Mouse (Mus musculus): ENCODE results near the gene Chst3. TPM values are rescaled to one million over a fixed set of nuclear protein-coding genes. Genes with fewer than 3 reads are reported as not detected.
"Not testable (repeated sequence)": the region's sequence is repeated elsewhere in the genome, so short reads cannot be mapped to it uniquely, and the experiment has no call there.

Chst3 gene
- polyA plus RNA-seq, 1 experiment from 2014 or later, result 1.7 TPM

DNA sequence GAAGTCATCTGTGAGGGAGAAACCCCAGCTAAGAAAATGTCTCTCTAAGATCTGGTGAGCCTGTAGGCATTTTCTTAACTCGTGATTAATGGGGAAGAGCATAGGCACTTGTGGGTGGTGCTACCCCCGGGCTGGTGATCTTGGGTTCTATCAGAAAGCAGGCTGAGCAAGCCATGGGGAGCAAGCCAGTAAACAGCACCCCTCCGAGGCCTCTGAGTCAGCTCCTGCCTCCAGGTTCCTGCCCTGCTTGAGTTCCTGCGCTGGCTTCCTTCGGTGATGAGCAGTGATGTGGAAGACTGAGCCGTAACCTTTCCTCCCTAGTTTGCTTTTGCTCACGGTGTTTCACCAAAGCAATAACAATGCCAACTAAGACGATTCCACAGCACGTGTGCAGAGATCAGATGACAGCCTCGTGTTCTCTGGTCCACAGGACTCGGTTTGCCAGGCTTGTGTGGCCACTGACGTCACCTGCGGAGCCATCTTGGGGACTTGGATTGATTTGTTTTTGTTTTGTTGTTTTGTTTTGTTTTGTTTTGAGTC is 31.4 kb upstream of the Chst3 start:
- WGBS, result 84% methylated on average over 13 of the region's 13 CpGs
- Histone ChIP-seq H3K4me1 (replicated peaks) (no peaks in the 10 kb centered on the region), H3K4me3 (replicated peaks) (no peak overlapping the region), H3K36me3 (no peaks in the 10 kb centered on the region), H3K27me3 (no peaks in the 10 kb centered on the region), H3K4me2 (replicated peaks) (no peak overlapping the region), H3K9ac (replicated peaks) (no peak overlapping the region), H3K9me3 (no peaks in the 10 kb centered on the region), H3K27ac (no peak overlapping the region)
- no peak for ATAC-seq

DNA sequence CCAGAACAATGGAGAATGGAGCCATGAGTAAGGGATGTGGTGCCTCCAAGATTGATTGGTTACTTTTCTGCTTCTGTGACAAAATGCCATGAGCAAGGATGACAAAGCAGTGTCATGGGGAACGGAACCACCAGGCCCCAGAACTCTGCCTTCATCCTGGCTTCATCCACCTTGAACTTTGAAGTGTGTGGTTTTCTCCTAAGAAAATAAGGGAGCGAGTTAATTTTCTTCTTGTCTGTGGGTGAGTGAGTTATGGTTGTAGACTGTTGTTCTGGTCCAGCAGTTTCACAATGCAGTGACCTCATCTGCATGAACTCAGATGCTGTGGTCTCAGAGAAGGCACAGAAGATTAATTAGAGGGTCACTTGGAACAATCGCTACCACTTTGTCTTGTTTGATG is 29.3 kb upstream of the Chst3 start:
- H3K9ac ChIP-seq (replicated peaks); H3K36me3 ChIP-seq; H3K9me3 ChIP-seq; ATAC-seq; H3K27ac ChIP-seq; H3K4me2 ChIP-seq (replicated peaks); H3K27me3 ChIP-seq; H3K4me3 ChIP-seq (replicated peaks); H3K4me1 ChIP-seq (replicated peaks): not testable (repeated sequence)
- 91% methylated on average over 3 of the region's 3 CpGs for WGBS

DNA sequence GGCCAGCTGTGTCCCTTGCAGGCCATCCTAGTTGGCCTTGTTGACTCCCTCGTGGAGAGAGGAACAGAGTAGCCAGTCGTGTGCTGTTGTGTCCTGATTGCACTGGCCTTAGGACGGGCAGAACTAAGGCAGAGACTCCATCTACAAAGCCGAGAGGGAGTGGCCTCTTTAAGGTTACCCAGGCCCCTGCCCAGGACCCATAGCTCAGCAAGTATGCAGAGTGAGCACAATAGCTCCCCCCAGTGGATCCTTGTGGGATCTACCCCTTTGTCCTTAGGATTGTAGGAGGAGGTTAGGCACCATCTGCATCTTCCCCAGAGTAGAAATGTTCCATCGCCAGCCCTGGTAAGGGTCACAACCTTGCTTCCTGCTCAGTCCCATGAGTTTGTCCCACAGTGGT is 27.5 kb upstream of the Chst3 start:
- Histone ChIP-seq H3K36me3 (no peaks in the 10 kb centered on the region), H3K9me3 (no peaks in the 10 kb centered on the region; the same call in 1 of the 2 replicates), H3K27ac (no peak overlapping the region), H3K4me3 (replicated peaks) (no peak overlapping the region), H3K4me1 (replicated peaks) (no peaks in the 10 kb centered on the region), H3K9ac (replicated peaks) (no peak overlapping the region), H3K27me3 (no peaks in the 10 kb centered on the region), H3K4me2 (replicated peaks) (no peak overlapping the region)
- 26% methylated on average over 5 of the region's 5 CpGs for WGBS
- ATAC-seq, result peak; percentile 46; the same call in 1 of the 2 replicates

GRCm38 (mm10) chr10:60245635-60246034 is 26.6 kb upstream of the Chst3 start:
- WGBS, result 81% methylated on average over 7 of the region's 7 CpGs
- H3K4me3 ChIP-seq (replicated peaks), result no peak overlapping the region
- H3K27ac ChIP-seq, result no peak overlapping the region
- no peak overlapping the region for H3K4me2 ChIP-seq (replicated peaks)
- H3K4me1 ChIP-seq (replicated peaks), result no peaks in the 10 kb centered on the region
- H3K9ac ChIP-seq (replicated peaks), result no peak overlapping the region
- no peaks in the 10 kb centered on the region for H3K36me3 ChIP-seq
- no peak for ATAC-seq
- H3K27me3 ChIP-seq, result no peaks in the 10 kb centered on the region
- H3K9me3 ChIP-seq, result no peaks in the 10 kb centered on the region; the same call in 1 of the 2 replicates

- Histone ChIP-seq H3K9me3 (no peaks in the 10 kb centered on the region; the same call in 1 of the 2 replicates), H3K4me3 (replicated peaks) (no peak overlapping the region), H3K27ac (no peak overlapping the region), H3K4me1 (replicated peaks) (no peaks in the 10 kb centered on the region), H3K9ac (replicated peaks) (no peak overlapping the region), H3K27me3 (no peaks in the 10 kb centered on the region), H3K36me3 (no peaks in the 10 kb centered on the region), H3K4me2 (replicated peaks) (no peak overlapping the region)
- WGBS, result 5% methylated on average over 8 of the region's 8 CpGs
- peak; percentile 87 for ATAC-seq
Measured at GRCm38 (mm10) chr10:60245041-60245440, 26.0 kb upstream of the Chst3 start.

DNA sequence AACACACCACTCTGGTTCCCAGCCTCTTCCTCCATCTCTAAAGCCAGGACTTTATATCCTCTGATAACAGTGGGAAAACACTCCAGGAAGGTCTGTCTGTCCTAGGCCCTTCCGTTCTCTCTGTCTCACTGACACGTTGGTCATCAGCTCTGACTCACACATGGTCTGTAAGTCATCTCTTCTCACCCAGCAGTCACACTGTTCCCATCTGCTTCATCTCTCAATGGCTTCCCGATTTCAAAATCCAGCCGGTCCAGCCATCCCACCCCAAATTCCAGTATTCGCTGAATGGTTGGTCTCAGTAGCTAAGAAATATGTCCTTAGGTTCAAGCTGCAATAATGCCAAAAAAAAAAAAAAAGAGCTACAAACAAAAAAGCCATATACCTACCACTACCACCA is 24.9 kb upstream of the Chst3 start:
- H3K9me3 ChIP-seq, result no peaks in the 10 kb centered on the region; the same call in 1 of the 2 replicates

GRCm38 (mm10) chr10:60240416-60240815 is 21.4 kb upstream of the Chst3 start:
- no peaks in the 10 kb centered on the region; the same call in 1 of the 2 replicates for H3K9me3 ChIP-seq
- no peak overlapping the region for H3K9ac ChIP-seq (replicated peaks)
- no peaks in the 10 kb centered on the region for H3K4me1 ChIP-seq (replicated peaks)
- H3K4me2 ChIP-seq (replicated peaks), result no peak overlapping the region
- no peak for ATAC-seq
- H3K27ac ChIP-seq, result no peak overlapping the region
- H3K4me3 ChIP-seq (replicated peaks), result no peak overlapping the region
- no peaks in the 10 kb centered on the region for H3K27me3 ChIP-seq
- H3K36me3 ChIP-seq, result no peaks in the 10 kb centered on the region
- WGBS, result 92% methylated on average over 6 of the region's 6 CpGs

More for the DNA sequence above, 24.9 kb upstream of the Chst3 start:
- Histone ChIP-seq H3K4me1 (replicated peaks) (no peaks in the 10 kb centered on the region), H3K4me3 (replicated peaks) (no peak overlapping the region), H3K4me2 (replicated peaks) (no peak overlapping the region), H3K27ac (no peak overlapping the region), H3K27me3 (no peaks in the 10 kb centered on the region), H3K36me3 (no peaks in the 10 kb centered on the region), H3K9ac (replicated peaks) (no peak overlapping the region)
- WGBS, result 94% methylated on average over 5 of the region's 5 CpGs
- no peak for ATAC-seq

- Histone ChIP-seq H3K4me2 (replicated peaks) (no peak overlapping the region), H3K4me3 (replicated peaks) (no peak overlapping the region), H3K36me3 (no peaks in the 10 kb centered on the region), H3K27ac (no peak overlapping the region), H3K27me3 (no peaks in the 10 kb centered on the region), H3K4me1 (replicated peaks) (no peaks in the 10 kb centered on the region), H3K9me3 (no peaks in the 10 kb centered on the region; the same call in 1 of the 2 replicates), H3K9ac (replicated peaks) (no peak overlapping the region)
- WGBS, result 62% methylated on average over 10 of the region's 10 CpGs
- no peak for ATAC-seq
Measured at GRCm38 (mm10) chr10:60237475-60238154, 18.6 kb upstream of the Chst3 start.

GRCm38 (mm10) chr10:60235876-60236275 is 16.8 kb upstream of the Chst3 start:
- not testable (repeated sequence) for ATAC-seq; H3K27me3 ChIP-seq; H3K4me1 ChIP-seq (replicated peaks); H3K9me3 ChIP-seq; H3K27ac ChIP-seq; H3K4me3 ChIP-seq (replicated peaks); H3K9ac ChIP-seq (replicated peaks); H3K36me3 ChIP-seq; H3K4me2 ChIP-seq (replicated peaks)
- WGBS, result 96% methylated on average over 6 of the region's 6 CpGs

DNA sequence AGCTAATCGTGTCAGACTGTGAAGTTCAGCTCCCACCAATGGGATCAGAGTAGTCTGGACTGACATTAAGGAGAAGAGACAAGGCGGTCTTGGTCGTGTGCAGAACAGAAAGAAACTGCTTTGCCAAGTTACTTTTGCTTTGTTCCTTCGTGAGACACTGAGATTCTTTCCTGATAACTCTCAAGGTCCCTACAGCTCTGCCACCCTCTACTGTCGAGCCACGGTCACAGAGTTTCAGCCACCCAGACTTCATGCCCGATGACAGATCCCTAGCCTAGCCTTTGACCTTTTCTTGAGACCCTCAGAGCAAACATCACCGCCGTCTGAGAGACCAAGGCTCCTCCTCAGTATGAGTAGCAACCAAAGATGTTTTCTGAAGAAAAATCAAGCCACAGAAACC is 14.9 kb upstream of the Chst3 start:
- Histone ChIP-seq H3K27ac (no peak overlapping the region), H3K9me3 (no peaks in the 10 kb centered on the region), H3K27me3 (no peaks in the 10 kb centered on the region), H3K4me2 (replicated peaks) (no peak overlapping the region), H3K4me1 (replicated peaks) (no peaks in the 10 kb centered on the region), H3K36me3 (no peaks in the 10 kb centered on the region), H3K9ac (replicated peaks) (no peak overlapping the region), H3K4me3 (replicated peaks) (no peak overlapping the region)
- WGBS, result 82% methylated on average over 9 of the region's 9 CpGs
- ATAC-seq, result no peak

- 69% methylated on average over 6 of the region's 6 CpGs for WGBS
- H3K9me3 ChIP-seq, result no peaks in the 10 kb centered on the region
- no peak for ATAC-seq
- no peak overlapping the region for H3K4me2 ChIP-seq (replicated peaks)
- no peaks in the 10 kb centered on the region for H3K27me3 ChIP-seq
- H3K27ac ChIP-seq, result no peak overlapping the region
- H3K9ac ChIP-seq (replicated peaks), result no peak overlapping the region
- no peaks in the 10 kb centered on the region for H3K36me3 ChIP-seq
- H3K4me1 ChIP-seq (replicated peaks), result no peaks in the 10 kb centered on the region
- no peak overlapping the region for H3K4me3 ChIP-seq (replicated peaks)
Measured at GRCm38 (mm10) chr10:60230321-60231088, 11.4 kb upstream of the Chst3 start.

DNA sequence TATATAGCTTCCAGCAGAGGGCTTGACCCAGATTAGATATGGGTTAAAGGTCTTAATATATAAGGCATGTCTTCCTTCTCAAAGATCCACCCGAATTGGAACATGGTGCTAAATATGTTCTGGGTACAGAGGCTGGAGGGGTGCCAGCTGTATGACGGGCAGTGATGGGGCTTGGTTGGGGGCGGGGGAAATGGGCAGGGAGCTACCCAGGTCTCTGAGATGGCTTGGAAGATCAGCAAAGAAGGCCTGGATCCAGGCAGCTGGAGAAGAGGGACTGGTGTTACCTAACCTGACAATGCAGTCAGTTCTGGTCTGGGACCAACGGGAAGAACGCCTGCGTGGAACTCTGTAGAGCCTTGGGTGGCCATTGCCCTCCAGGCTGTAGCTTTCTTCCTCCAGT is 10.1 kb upstream of the Chst3 start:
- Histone ChIP-seq H3K36me3 (no peaks in the 10 kb centered on the region), H3K27ac (no peak overlapping the region), H3K9me3 (no peaks in the 10 kb centered on the region), H3K27me3 (no peaks in the 10 kb centered on the region), H3K9ac (replicated peaks) (no peak overlapping the region), H3K4me1 (replicated peaks) (no peaks in the 10 kb centered on the region), H3K4me2 (replicated peaks) (no peak overlapping the region), H3K4me3 (replicated peaks) (no peak overlapping the region)
- WGBS, result 92% methylated on average over 6 of the region's 6 CpGs
- no peak for ATAC-seq

Data from midbrain, embryonic 13.5 days (tissue).